Mouse (Mus musculus): ENCODE measurements around the gene Zfp472. TPM values are rescaled to one million over a fixed set of nuclear protein-coding genes. Genes with fewer than 3 reads are reported as not detected.

Zfp472 gene
- polyA plus RNA-seq, 1 experiment from 2014 or later: 11.7 TPM

DNA sequence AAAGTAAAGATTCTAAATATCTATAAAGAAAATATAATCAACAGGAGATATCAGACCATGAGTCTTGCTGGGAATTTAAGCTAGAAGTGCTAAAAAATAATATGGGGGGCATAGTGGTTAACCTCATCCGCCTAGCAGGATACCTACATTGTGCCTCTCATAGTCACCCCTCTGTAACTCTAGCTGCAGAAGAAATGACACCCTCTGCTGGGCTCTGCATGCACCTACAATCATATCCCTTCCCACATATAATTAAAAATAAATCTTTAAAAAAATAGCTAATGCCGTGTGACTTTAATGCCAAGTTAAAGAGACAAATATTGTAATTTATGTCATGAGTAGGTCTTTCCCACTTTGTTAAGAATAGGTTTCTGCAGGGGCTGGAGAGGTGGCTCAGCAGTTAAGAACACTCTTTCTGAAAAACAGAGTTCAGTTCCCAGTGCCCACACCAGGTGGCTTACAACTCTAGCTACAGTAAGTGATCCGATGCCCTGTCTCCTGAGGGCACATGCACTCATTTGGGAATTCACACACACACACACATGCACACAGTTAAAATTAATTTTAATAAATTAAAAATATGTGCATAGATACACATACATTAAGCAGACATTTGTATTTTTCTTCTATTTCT lies 21.1 kb upstream of the Zfp472 start:
- no peak overlapping the region for H3K27ac ChIP-seq (ENCODE audit: low read length)
- no peak overlapping the region for H3K4me3 ChIP-seq (replicated peaks; ENCODE audit: low read length)
- no peak for ATAC-seq (ENCODE audit: insufficient read depth, low FRiP score)
- H3K9me3 ChIP-seq (replicated peaks; ENCODE audit: control insufficient read depth, low read length): no peaks in the 10 kb centered on the region
- H3K9ac ChIP-seq (ENCODE audit: low read length): no peak overlapping the region
- H3K4me1 ChIP-seq (ENCODE audit: control insufficient read depth, insufficient read depth, low read length): peaks cover 11% of the 10 kb centered on the region
- 78% methylated on average over 3 of the region's 3 CpGs for WGBS
- no peak overlapping the region for H3K4me2 ChIP-seq (ENCODE audit: low read depth, low read length)
- H3K36me3 ChIP-seq (ENCODE audit: control insufficient read depth, insufficient read depth, low read length): no peaks in the 10 kb centered on the region
- no peaks in the 10 kb centered on the region for H3K27me3 ChIP-seq (ENCODE audit: control insufficient read depth, insufficient read depth, low read length)

DNA sequence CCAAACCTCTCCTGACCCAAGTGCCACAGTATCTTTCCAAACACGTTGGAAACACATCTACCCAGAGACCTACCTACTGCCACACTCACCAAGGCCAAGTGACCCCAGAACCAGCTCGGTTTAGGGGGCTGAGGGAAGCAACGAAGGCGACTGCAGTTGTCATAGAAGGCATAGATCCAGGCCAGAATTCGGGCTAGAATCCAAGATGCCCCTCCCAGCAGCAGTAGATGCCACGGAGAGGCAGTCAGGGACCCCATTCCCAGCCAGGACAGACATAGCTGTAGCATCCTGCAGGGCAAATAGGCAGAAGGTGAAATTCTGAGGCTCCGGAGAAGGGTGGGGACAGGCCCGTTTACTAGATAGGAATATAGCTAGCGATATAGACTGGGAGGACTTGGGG lies 18.9 kb upstream of the Zfp472 start:
- Histone ChIP-seq H3K9ac (ENCODE audit: low read length) (peak overlapping the region; percentile 82), H3K27ac (ENCODE audit: low read length) (peak overlapping the region; percentile 87), H3K4me3 (replicated peaks; ENCODE audit: low read length) (peak overlapping the region; percentile 75), H3K4me2 (ENCODE audit: low read depth, low read length) (peak overlapping the region; percentile 95), H3K36me3 (ENCODE audit: control insufficient read depth, insufficient read depth, low read length) (no peaks in the 10 kb centered on the region), H3K9me3 (replicated peaks; ENCODE audit: control insufficient read depth, low read length) (no peaks in the 10 kb centered on the region), H3K4me1 (ENCODE audit: control insufficient read depth, insufficient read depth, low read length) (peaks cover 11% of the 10 kb centered on the region), H3K27me3 (ENCODE audit: control insufficient read depth, insufficient read depth, low read length) (no peaks in the 10 kb centered on the region)
- no peak for ATAC-seq (ENCODE audit: insufficient read depth, low FRiP score)
- 46% methylated on average over 9 of the region's 9 CpGs for WGBS

DNA sequence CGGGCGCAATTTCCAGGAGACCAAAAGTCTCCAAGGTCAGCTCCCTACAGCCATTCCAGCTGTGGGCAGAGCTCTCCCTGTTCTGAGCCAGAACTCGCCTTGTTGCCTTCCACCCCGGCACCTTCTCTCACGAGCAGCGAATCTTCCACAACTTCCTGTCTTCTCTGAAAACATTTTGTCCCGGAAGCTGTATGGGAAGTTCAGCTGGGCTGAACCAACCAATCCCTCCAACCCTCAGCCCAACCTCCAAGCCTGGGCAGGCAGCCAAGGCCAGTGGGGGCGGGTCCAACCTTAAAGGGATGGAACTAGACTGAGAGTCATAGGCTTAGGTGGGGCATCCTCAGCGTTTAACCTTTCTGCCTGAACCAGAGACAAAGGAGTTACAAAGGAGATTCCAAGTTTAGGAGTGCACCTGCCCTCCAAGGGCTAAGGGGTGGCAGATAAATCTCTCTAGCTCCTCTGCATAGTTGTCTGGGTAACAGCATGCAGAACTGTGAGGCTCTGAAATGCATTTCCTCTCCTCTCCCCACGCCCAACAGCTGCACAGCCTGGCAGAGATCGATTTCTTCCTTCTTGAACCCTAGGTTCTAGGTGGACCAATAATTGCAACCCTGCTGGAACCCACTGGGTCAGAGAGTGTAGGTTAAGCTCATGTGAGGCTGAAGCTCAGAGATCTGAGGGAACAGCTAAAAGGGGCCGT lies 18.2 kb upstream of the Zfp472 start, which contains the start of gene Cyp4f13:
Gene Cyp4f13, minus strand, starts transcription at position 188 of the 700 bp plus-strand sequence.
- no peaks in the 10 kb centered on the region for H3K36me3 ChIP-seq (ENCODE audit: control insufficient read depth, insufficient read depth, low read length)
- ATAC-seq (ENCODE audit: insufficient read depth, low FRiP score): peak; percentile 97
- 12% methylated on average over 12 of the region's 12 CpGs for WGBS
- peak within 1 kb of the TSS; percentile 82 for H3K9ac ChIP-seq (ENCODE audit: low read length)
- H3K27ac ChIP-seq (ENCODE audit: low read length): peak within 1 kb of the TSS; percentile 87
- peak within 1 kb of the TSS; percentile 95 for H3K4me2 ChIP-seq (ENCODE audit: low read depth, low read length)
- no peaks in the 10 kb centered on the region for H3K9me3 ChIP-seq (replicated peaks; ENCODE audit: control insufficient read depth, low read length)
- no peaks in the 10 kb centered on the region for H3K27me3 ChIP-seq (ENCODE audit: control insufficient read depth, insufficient read depth, low read length)
- H3K4me3 ChIP-seq (replicated peaks; ENCODE audit: low read length): peak within 1 kb of the TSS; percentile 75
- peaks cover 11% of the 10 kb centered on the region for H3K4me1 ChIP-seq (ENCODE audit: control insufficient read depth, insufficient read depth, low read length)

DNA sequence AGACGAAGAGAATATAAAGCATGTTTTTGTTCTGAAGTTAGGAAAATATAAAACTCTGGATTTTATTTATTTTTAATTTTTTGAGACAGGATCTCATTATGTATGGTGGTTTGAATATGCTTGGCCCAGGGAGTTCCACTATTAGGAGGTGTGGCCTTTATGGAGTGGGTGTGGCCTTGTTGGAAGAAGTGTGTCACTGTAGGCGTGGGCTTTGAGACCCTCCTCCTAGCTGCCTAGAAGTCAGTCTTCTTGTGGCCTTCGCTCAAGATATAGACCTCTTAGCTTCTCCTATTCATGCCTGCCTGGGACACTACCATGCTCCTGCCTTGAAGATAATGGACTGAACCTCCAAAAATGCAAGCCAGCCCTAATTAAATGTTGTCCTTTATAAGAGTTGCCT lies 15.5 kb upstream of the Zfp472 start:
- no peak overlapping the region for H3K4me2 ChIP-seq (ENCODE audit: low read depth, low read length)
- no peaks in the 10 kb centered on the region for H3K36me3 ChIP-seq (ENCODE audit: control insufficient read depth, insufficient read depth, low read length)
- H3K9me3 ChIP-seq (replicated peaks; ENCODE audit: control insufficient read depth, low read length): no peaks in the 10 kb centered on the region
- H3K27ac ChIP-seq (ENCODE audit: low read length): no peak overlapping the region
- peaks cover 11% of the 10 kb centered on the region for H3K4me1 ChIP-seq (ENCODE audit: control insufficient read depth, insufficient read depth, low read length)
- H3K9ac ChIP-seq (ENCODE audit: low read length): no peak overlapping the region
- no peak overlapping the region for H3K4me3 ChIP-seq (replicated peaks; ENCODE audit: low read length)
- ATAC-seq (ENCODE audit: insufficient read depth, low FRiP score): no peak
- no peaks in the 10 kb centered on the region for H3K27me3 ChIP-seq (ENCODE audit: control insufficient read depth, insufficient read depth, low read length)
- WGBS: 85% methylated on average over 3 of the region's 3 CpGs

DNA sequence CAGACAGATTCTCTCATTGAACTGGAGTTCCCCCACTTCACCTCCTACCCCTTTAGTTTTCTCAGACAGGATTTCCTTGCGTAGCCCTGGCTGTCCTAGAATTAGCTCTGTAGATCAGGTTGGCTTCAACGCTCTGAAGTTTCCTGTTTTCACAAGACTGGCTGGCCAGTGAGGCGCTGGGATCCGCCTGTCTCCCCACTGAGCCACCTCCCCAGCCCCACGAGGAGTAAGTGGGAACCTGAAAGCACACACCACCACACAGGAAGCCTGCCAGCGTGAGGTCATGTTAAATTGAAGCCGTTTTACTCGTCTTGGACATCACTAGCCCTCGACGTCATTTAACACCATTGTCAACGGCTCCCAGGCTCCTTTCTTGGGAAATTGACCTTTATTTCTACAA lies 14.6 kb upstream of the Zfp472 start:
- Histone ChIP-seq H3K9me3 (replicated peaks; ENCODE audit: control insufficient read depth, low read length) (no peaks in the 10 kb centered on the region), H3K27me3 (ENCODE audit: control insufficient read depth, insufficient read depth, low read length) (no peaks in the 10 kb centered on the region), H3K27ac (ENCODE audit: low read length) (no peak overlapping the region), H3K4me3 (replicated peaks; ENCODE audit: low read length) (no peak overlapping the region), H3K4me2 (ENCODE audit: low read depth, low read length) (no peak overlapping the region), H3K4me1 (ENCODE audit: control insufficient read depth, insufficient read depth, low read length) (peaks cover 11% of the 10 kb centered on the region), H3K36me3 (ENCODE audit: control insufficient read depth, insufficient read depth, low read length) (no peaks in the 10 kb centered on the region), H3K9ac (ENCODE audit: low read length) (no peak overlapping the region)
- 78% methylated on average over 11 of the region's 11 CpGs for WGBS
- no peak for ATAC-seq (ENCODE audit: insufficient read depth, low FRiP score)

GRCm38 (mm10) chr17:32951441-32951840 lies 14.2 kb upstream of the Zfp472 start:
- no peaks in the 10 kb centered on the region for H3K9me3 ChIP-seq (replicated peaks; ENCODE audit: control insufficient read depth, low read length)
- WGBS: 27% methylated on average over 16 of the region's 16 CpGs
- peaks cover 8% of the 10 kb centered on the region for H3K4me1 ChIP-seq (ENCODE audit: control insufficient read depth, insufficient read depth, low read length)
- no peak overlapping the region for H3K4me3 ChIP-seq (replicated peaks; ENCODE audit: low read length)
- ATAC-seq (ENCODE audit: insufficient read depth, low FRiP score): no peak
- H3K36me3 ChIP-seq (ENCODE audit: control insufficient read depth, insufficient read depth, low read length): no peaks in the 10 kb centered on the region
- no peak overlapping the region for H3K4me2 ChIP-seq (ENCODE audit: low read depth, low read length)
- no peak overlapping the region for H3K27ac ChIP-seq (ENCODE audit: low read length)
- H3K27me3 ChIP-seq (ENCODE audit: control insufficient read depth, insufficient read depth, low read length): no peaks in the 10 kb centered on the region
- no peak overlapping the region for H3K9ac ChIP-seq (ENCODE audit: low read length)

- H3K9me3 ChIP-seq (replicated peaks; ENCODE audit: control insufficient read depth, low read length): no peaks in the 10 kb centered on the region
- peak overlapping the region; percentile 89 for H3K9ac ChIP-seq (ENCODE audit: low read length)
- WGBS: 0% methylated on average over 14 of the region's 14 CpGs
- H3K27me3 ChIP-seq (ENCODE audit: control insufficient read depth, insufficient read depth, low read length): no peaks in the 10 kb centered on the region
- peaks cover 15% of the 10 kb centered on the region for H3K4me1 ChIP-seq (ENCODE audit: control insufficient read depth, insufficient read depth, low read length)
- peak overlapping the region; percentile 96 for H3K27ac ChIP-seq (ENCODE audit: low read length)
- peak; percentile 56 for ATAC-seq (ENCODE audit: insufficient read depth, low FRiP score)
- H3K36me3 ChIP-seq (ENCODE audit: control insufficient read depth, insufficient read depth, low read length): no peaks in the 10 kb centered on the region
- peak overlapping the region; percentile 88 for H3K4me3 ChIP-seq (replicated peaks; ENCODE audit: low read length)
- H3K4me2 ChIP-seq (ENCODE audit: low read depth, low read length): peak overlapping the region; percentile 90
Observed at GRCm38 (mm10) chr17:32965253-32965622, 376 bp upstream of the Zfp472 start.

DNA sequence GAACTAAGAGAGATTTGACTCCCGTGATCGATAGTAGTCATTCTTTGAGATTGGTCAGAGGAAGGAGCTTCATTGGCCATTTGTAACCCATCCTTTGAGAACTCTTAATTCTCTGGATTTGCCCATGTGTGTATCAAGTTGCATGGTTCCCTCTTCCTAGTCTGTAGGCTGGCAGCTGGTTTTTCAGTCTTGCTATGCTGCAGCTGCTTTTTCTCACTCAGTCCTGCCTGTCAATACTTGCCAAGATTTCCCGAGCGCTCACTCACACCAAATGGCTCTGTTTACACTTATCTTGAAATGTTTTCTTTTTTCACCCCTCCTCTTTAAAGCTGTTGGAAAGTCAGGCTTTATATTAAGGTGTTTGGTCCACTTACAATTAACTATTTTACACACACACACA lies 15.7 kb downstream of the Zfp472 start:
- Histone ChIP-seq H3K4me3 (replicated peaks; ENCODE audit: low read length) (no peak overlapping the region), H3K9ac (ENCODE audit: low read length) (no peak overlapping the region), H3K4me1 (ENCODE audit: control insufficient read depth, insufficient read depth, low read length) (no peaks in the 10 kb centered on the region), H3K9me3 (replicated peaks; ENCODE audit: control insufficient read depth, low read length) (no peaks in the 10 kb centered on the region), H3K36me3 (ENCODE audit: control insufficient read depth, insufficient read depth, low read length) (peaks cover 21% of the 10 kb centered on the region), H3K27ac (ENCODE audit: low read length) (no peak overlapping the region), H3K27me3 (ENCODE audit: control insufficient read depth, insufficient read depth, low read length) (no peaks in the 10 kb centered on the region), H3K4me2 (ENCODE audit: low read depth, low read length) (no peak overlapping the region)
- no peak for ATAC-seq (ENCODE audit: insufficient read depth, low FRiP score)
- 67% methylated on average over 4 of the region's 4 CpGs for WGBS

- no peak overlapping the region for H3K4me2 ChIP-seq (ENCODE audit: low read depth, low read length)
- no peak overlapping the region for H3K27ac ChIP-seq (ENCODE audit: low read length)
- WGBS: 71% methylated on average over 4 of the region's 4 CpGs
- H3K36me3 ChIP-seq (ENCODE audit: control insufficient read depth, insufficient read depth, low read length): no peaks in the 10 kb centered on the region
- H3K9me3 ChIP-seq (replicated peaks; ENCODE audit: control insufficient read depth, low read length): no peaks in the 10 kb centered on the region
- no peak for ATAC-seq (ENCODE audit: insufficient read depth, low FRiP score)
- H3K9ac ChIP-seq (ENCODE audit: low read length): no peak overlapping the region
- H3K4me1 ChIP-seq (ENCODE audit: control insufficient read depth, insufficient read depth, low read length): no peaks in the 10 kb centered on the region
- no peaks in the 10 kb centered on the region for H3K27me3 ChIP-seq (ENCODE audit: control insufficient read depth, insufficient read depth, low read length)
- H3K4me3 ChIP-seq (replicated peaks; ENCODE audit: low read length): no peak overlapping the region
Observed at GRCm38 (mm10) chr17:32986301-32986700, 20.7 kb downstream of the Zfp472 start.
